Mouse (Mus musculus) spleen, postnatal 10 days (tissue): ENCODE results near the gene Ifrd2.
"Not testable (repeated sequence)": the region's sequence is repeated elsewhere in the genome, so short reads cannot be mapped to it uniquely, and the experiment has no call there.

Experiments used
- DNase-seq, 2 experiments: peaks; one replicate each; pipeline ENCODE4 v3.0.0; 2021 to 2022; ENCODE audit warnings: low spot score in 2 of 2

The Ifrd2 gene

GRCm38 (mm10) chr9:107551890-107552355 lies 35.5 kb upstream of the Ifrd2 start:
- no peak for DNase-seq

- no peak for DNase-seq
These were observed 34.6 kb upstream of the Ifrd2 start for GRCm38 (mm10) chr9:107552690-107553393.

- peak in 1 of 2 experiments; percentile 61 for DNase-seq
These were observed 33.7 kb upstream of the Ifrd2 start for GRCm38 (mm10) chr9:107553541-107554318.

- DNase-seq = peak; percentile 89 to 96
These were observed 33.1 kb upstream of the Ifrd2 start for GRCm38 (mm10) chr9:107554319-107554825.

GRCm38 (mm10) chr9:107555031-107555457 lies 32.4 kb upstream of the Ifrd2 start:
- peak; percentile 64 to 66 for DNase-seq

- no peak for DNase-seq
These were observed 31.7 kb upstream of the Ifrd2 start for GRCm38 (mm10) chr9:107555701-107556100.

GRCm38 (mm10) chr9:107556346-107556745 lies 31.1 kb upstream of the Ifrd2 start:
- DNase-seq = no peak

- peak; percentile 85 to 95 for DNase-seq
These were observed 24.3 kb upstream of the Ifrd2 start, which contains the start of gene Tusc2 for GRCm38 (mm10) chr9:107563029-107563581. Tusc2 (plus strand) TSS chr9:107563255.

GRCm38 (mm10) chr9:107565556-107565955 lies 21.9 kb upstream of the Ifrd2 start:
- not testable (repeated sequence) for DNase-seq

- DNase-seq = peak; percentile 91 to 94
These were observed 21.3 kb upstream of the Ifrd2 start for GRCm38 (mm10) chr9:107566041-107566709.

GRCm38 (mm10) chr9:107566855-107567254 lies 20.6 kb upstream of the Ifrd2 start:
- no peak for DNase-seq

- DNase-seq = no peak
These were observed 19.6 kb upstream of the Ifrd2 start, which contains the start of gene Hyal2 for GRCm38 (mm10) chr9:107567702-107568319. Hyal2 (plus strand) TSS chr9:107567945.

- DNase-seq = peak; percentile 83 to 88
These were observed 18.8 kb upstream of the Ifrd2 start for GRCm38 (mm10) chr9:107568331-107569261.

GRCm38 (mm10) chr9:107569270-107569669 lies 18.2 kb upstream of the Ifrd2 start:
- DNase-seq = peak in 1 of 2 experiments; percentile 58

GRCm38 (mm10) chr9:107570016-107570415 lies 17.4 kb upstream of the Ifrd2 start:
- DNase-seq = no peak

GRCm38 (mm10) chr9:107570845-107571244 lies 16.6 kb upstream of the Ifrd2 start:
- peak in 1 of 2 experiments; percentile 25 for DNase-seq

- no peak for DNase-seq
These were observed 15.7 kb upstream of the Ifrd2 start for GRCm38 (mm10) chr9:107571534-107572326.

GRCm38 (mm10) chr9:107572327-107572662 lies 15.1 kb upstream of the Ifrd2 start:
- no peak for DNase-seq

GRCm38 (mm10) chr9:107573774-107574173 lies 13.7 kb upstream of the Ifrd2 start:
- DNase-seq = not testable (repeated sequence)
